Mouse (Mus musculus) stomach, postnatal 0 days (tissue): Measurements from ENCODE around the gene Ctxn1.

Experiments used
- CTCF ChIP-seq: IDR thresholded peaks from 2 replicates; pipeline ENCODE4 v1.5.1; 2016; ENCODE audit warnings: antibody characterized with exemption, low read depth, mild to moderate bottlenecking, moderate library complexity
- EP300 ChIP-seq: optimal IDR thresholded peaks from 2 replicates; pipeline ENCODE3; 2016; ENCODE audit warnings: antibody characterized with exemption

GRCm38 (mm10) chr8:4254001-4254400 is 5.1 kb downstream of the Ctxn1 start:
- peak; percentile 77 for TF ChIP-seq CTCF
- no peak for TF ChIP-seq EP300
